Mouse (Mus musculus): ENCODE measurements at regions not wholly inside any gene's neighbourhood (a gene's known extent, or its start where the extent isn't known, plus 50 kb on each side); places are given as distances from the start of the nearest gene placed in this dataset.

DNA sequence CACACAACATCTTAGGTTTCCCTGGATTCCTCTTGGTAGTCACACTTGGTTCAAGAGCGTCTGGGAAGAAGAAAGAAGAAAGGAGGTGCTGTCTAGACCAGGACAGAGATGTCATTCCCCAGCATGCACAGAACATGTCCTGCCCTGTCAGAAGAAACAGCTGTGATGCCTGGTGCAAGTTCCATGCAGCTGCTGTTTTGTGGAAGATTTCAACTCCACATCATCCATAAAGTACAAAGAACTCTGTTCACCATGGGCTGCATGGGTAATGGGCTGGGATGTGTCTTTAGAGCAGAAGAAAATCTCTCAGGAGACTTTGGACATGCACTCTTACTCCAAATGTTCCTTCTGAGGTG, 262.8 kb downstream of the Gm11361 start:
- WGBS, result 38% methylated on average over 1 of the region's 1 CpGs
- H3K27ac ChIP-seq (replicated peaks; ENCODE audit: low read depth, low read length), result 0 out of 2 replicates have a peak overlapping the region, but pooled peaks have one; percentile 11
- H3K4me1 ChIP-seq (ENCODE audit: control insufficient read depth, insufficient read depth, low read length), result 0 out of 2 replicates have a peak, but pooled peaks cover 14% of the 10 kb centered on the region
- no peak overlapping the region for H3K4me3 ChIP-seq (ENCODE audit: low read depth, low read length)
- no peaks in the 10 kb centered on the region for H3K36me3 ChIP-seq (ENCODE audit: control insufficient read depth, insufficient read depth, low read length)
- no peaks in the 10 kb centered on the region for H3K27me3 ChIP-seq (replicated peaks; ENCODE audit: control insufficient read depth, insufficient read depth, low read length)
- H3K4me2 ChIP-seq (ENCODE audit: low read depth, low read length), result no peak overlapping the region
- DNase-seq (ENCODE audit: low spot score), result no peak
- no peak overlapping the region for H3K9ac ChIP-seq (ENCODE audit: low read depth, low read length)
- ATAC-seq (ENCODE audit: low read depth), result peak; percentile 39; the same call in 1 of the 2 replicates
- 0 out of 2 replicates have a peak, but pooled peaks cover 4% of the 10 kb centered on the region for H3K9me3 ChIP-seq (ENCODE audit: control insufficient read depth, low read length)

DNA sequence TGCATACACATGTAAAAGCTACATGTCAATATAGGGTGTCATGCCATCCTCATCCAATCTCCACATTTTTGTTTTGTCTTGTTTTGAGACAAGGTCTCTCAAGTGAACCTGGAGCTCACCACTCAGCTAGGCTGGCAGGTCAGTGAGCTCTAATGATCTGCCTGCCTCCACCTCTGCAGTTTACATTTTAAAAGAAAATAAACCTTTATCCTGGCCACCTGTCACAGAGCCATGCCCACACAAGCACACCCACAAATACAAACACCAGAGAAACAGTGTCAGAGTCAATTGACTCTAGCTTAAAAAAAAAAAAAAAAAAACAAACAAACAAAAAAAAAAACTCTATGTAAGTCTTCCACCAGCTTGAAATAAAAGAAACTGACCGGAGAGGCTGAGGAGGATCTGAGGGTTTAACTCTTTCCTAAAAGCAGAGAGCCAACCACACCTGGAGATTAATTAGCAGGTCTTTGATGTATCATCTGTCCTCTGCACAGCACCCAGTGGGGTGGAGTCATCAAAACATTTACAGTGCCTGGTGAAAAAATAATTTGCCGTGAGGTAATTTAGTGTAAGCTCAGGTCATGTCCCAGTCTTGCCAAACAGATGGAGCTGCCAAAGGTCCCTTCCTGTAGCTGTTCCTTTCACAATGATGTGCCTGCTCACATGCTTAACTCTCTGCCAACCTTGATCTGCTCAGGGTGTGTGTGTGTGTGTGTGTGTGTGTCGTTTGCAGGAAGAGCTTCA, 262.2 kb downstream of the Gm11361 start:
- Histone ChIP-seq H3K27me3 (replicated peaks; ENCODE audit: control insufficient read depth, insufficient read depth, low read length) (no peaks in the 10 kb centered on the region), H3K4me3 (ENCODE audit: low read depth, low read length) (no peak overlapping the region), H3K36me3 (ENCODE audit: control insufficient read depth, insufficient read depth, low read length) (no peaks in the 10 kb centered on the region), H3K4me2 (ENCODE audit: low read depth, low read length) (no peak overlapping the region), H3K9me3 (ENCODE audit: control insufficient read depth, low read length) (0 out of 2 replicates have a peak, but pooled peaks cover 4% of the 10 kb centered on the region), H3K27ac (replicated peaks; ENCODE audit: low read depth, low read length) (0 out of 2 replicates have a peak overlapping the region, but pooled peaks have one; percentile 11), H3K9ac (ENCODE audit: low read depth, low read length) (no peak overlapping the region), H3K4me1 (ENCODE audit: control insufficient read depth, insufficient read depth, low read length) (0 out of 2 replicates have a peak, but pooled peaks cover 14% of the 10 kb centered on the region)
- WGBS, result 28% methylated on average over 3 of the region's 3 CpGs
- DNase-seq (ENCODE audit: low spot score), result peak; percentile 55
- peak; percentile 33; the same call in 1 of the 2 replicates for ATAC-seq (ENCODE audit: low read depth)

DNA sequence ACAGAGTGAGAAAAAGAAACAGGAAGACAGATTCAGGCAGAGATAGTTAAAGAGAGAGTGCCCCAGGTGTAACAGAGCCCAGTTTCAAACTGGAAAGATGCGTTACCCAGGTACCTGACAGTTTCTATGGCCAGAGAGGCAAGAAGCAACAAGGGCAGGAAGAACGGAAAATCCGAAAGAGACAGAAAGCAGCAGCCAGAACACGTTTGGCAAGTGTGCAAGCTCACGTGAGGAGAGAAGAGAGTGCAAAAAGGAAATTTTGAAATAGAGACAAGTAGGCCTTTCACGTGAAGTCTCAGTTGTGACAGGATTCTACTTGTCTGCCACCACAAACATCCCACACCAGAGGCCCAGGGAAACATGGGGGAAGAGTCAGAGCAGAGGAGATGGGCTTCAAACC, 259.8 kb downstream of the Gm11361 start:
- DNase-seq (ENCODE audit: low spot score), result peak; percentile 67
- H3K4me2 ChIP-seq (ENCODE audit: low read depth, low read length), result no peak overlapping the region
- no peak overlapping the region for H3K9ac ChIP-seq (ENCODE audit: low read depth, low read length)
- no peaks in the 10 kb centered on the region for H3K36me3 ChIP-seq (ENCODE audit: control insufficient read depth, insufficient read depth, low read length)
- 61% methylated on average over 6 of the region's 6 CpGs for WGBS
- H3K27ac ChIP-seq (replicated peaks; ENCODE audit: low read depth, low read length), result peak overlapping the region; percentile 46; the same call in 1 of the 2 replicates
- H3K4me3 ChIP-seq (ENCODE audit: low read depth, low read length), result no peak overlapping the region
- ATAC-seq (ENCODE audit: low read depth), result no peak
- no peaks in the 10 kb centered on the region for H3K27me3 ChIP-seq (replicated peaks; ENCODE audit: control insufficient read depth, insufficient read depth, low read length)
- H3K9me3 ChIP-seq (ENCODE audit: control insufficient read depth, low read length), result 0 out of 2 replicates have a peak, but pooled peaks cover 4% of the 10 kb centered on the region
- peaks cover 10% of the 10 kb centered on the region; the same call in 1 of the 2 replicates for H3K4me1 ChIP-seq (ENCODE audit: control insufficient read depth, insufficient read depth, low read length)

DNA sequence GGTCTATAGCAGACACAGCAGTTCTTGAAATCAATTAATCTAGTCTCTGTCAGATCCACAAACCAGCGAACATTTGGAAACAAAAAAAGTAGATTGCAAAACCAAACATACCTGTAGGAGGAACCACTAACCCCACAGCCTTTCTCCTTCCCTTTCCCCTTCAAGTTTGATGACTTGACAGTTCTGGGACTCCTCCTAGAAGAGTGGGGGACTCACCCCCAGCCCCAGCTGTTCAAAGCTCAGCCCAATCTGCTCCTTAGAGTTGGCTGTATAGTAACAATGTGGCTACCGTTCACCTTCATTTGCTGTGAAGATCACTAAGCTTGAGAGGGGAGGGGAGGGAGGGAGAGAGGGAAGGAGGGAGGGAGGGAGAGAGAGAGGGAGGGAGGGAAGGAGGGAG, 259.3 kb downstream of the Gm11361 start:
- no peak overlapping the region for H3K9ac ChIP-seq (ENCODE audit: low read depth, low read length)
- 50% methylated on average over 2 of the region's 2 CpGs for WGBS
- no peak for ATAC-seq (ENCODE audit: low read depth)

DNA sequence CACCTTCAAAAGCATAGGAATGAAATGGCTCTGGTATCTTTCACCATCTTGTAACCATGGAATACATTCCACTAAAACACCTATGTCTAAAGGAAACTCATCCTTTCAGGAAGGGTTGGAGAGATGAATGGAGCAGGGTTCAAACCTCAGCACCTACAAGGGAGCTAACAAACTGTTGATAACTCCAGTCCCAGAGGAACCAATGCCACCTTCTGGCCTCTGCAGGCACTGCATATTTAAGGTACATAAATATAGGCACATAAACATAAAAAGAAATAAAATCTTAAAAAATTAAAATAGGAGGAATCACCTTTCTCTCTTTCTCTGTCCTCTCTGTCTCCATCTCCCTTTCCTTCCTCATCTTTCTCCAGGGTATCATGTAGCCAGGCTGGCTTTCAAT, 256.9 kb downstream of the Gm11361 start:
- peaks cover 3% of the 10 kb centered on the region; the same call in 1 of the 2 replicates for H3K4me1 ChIP-seq (ENCODE audit: control insufficient read depth, insufficient read depth, low read length)
- H3K27me3 ChIP-seq (replicated peaks; ENCODE audit: control insufficient read depth, insufficient read depth, low read length), result no peaks in the 10 kb centered on the region
- no peak overlapping the region for H3K27ac ChIP-seq (replicated peaks; ENCODE audit: low read depth, low read length)
- 0 out of 2 replicates have a peak, but pooled peaks cover 4% of the 10 kb centered on the region for H3K9me3 ChIP-seq (ENCODE audit: control insufficient read depth, low read length)
- no peak overlapping the region for H3K4me3 ChIP-seq (ENCODE audit: low read depth, low read length)
- H3K4me2 ChIP-seq (ENCODE audit: low read depth, low read length), result no peak overlapping the region
- H3K36me3 ChIP-seq (ENCODE audit: control insufficient read depth, insufficient read depth, low read length), result no peaks in the 10 kb centered on the region
- no peak for ATAC-seq (ENCODE audit: low read depth)
- DNase-seq (ENCODE audit: low spot score), result no peak
- H3K9ac ChIP-seq (ENCODE audit: low read depth, low read length), result no peak overlapping the region

More for the DNA sequence above, 259.3 kb downstream of the Gm11361 start:
- Histone ChIP-seq H3K9me3 (ENCODE audit: control insufficient read depth, low read length) (0 out of 2 replicates have a peak, but pooled peaks cover 4% of the 10 kb centered on the region), H3K27me3 (replicated peaks; ENCODE audit: control insufficient read depth, insufficient read depth, low read length) (no peaks in the 10 kb centered on the region), H3K4me1 (ENCODE audit: control insufficient read depth, insufficient read depth, low read length) (peaks cover 10% of the 10 kb centered on the region; the same call in 1 of the 2 replicates), H3K4me2 (ENCODE audit: low read depth, low read length) (no peak overlapping the region), H3K27ac (replicated peaks; ENCODE audit: low read depth, low read length) (no peak overlapping the region), H3K4me3 (ENCODE audit: low read depth, low read length) (no peak overlapping the region), H3K36me3 (ENCODE audit: control insufficient read depth, insufficient read depth, low read length) (no peaks in the 10 kb centered on the region)
- no peak for DNase-seq (ENCODE audit: low spot score)

DNA sequence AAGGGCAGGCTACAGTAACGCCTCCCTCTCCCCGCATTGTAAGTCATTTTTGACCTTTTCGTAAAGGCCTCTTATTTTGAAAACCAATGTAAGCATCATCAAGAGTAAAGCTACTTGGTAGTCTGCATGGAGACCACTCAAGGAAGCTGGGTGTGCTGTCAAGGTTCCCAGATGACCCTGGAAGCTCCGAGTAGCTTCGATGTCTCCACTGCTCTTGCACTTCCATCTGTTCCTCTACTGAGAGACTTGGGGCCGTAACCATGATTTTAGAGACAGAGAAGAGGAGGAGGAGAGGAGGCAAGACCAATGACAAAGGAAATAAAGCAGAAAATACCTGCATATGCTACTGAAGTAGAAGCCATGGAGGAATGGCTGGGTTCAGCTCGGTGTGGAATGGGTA, 256.0 kb downstream of the Gm11361 start:
- Histone ChIP-seq H3K27me3 (replicated peaks; ENCODE audit: control insufficient read depth, insufficient read depth, low read length) (no peaks in the 10 kb centered on the region), H3K4me3 (ENCODE audit: low read depth, low read length) (no peak overlapping the region), H3K4me1 (ENCODE audit: control insufficient read depth, insufficient read depth, low read length) (peaks cover 3% of the 10 kb centered on the region; the same call in 1 of the 2 replicates), H3K4me2 (ENCODE audit: low read depth, low read length) (no peak overlapping the region), H3K27ac (replicated peaks; ENCODE audit: low read depth, low read length) (no peak overlapping the region), H3K9ac (ENCODE audit: low read depth, low read length) (no peak overlapping the region), H3K36me3 (ENCODE audit: control insufficient read depth, insufficient read depth, low read length) (no peaks in the 10 kb centered on the region), H3K9me3 (ENCODE audit: control insufficient read depth, low read length) (0 out of 2 replicates have a peak, but pooled peaks cover 4% of the 10 kb centered on the region)
- ATAC-seq (ENCODE audit: low read depth) (no peak), DNase-seq (ENCODE audit: low spot score) (no peak)
- WGBS, result 89% methylated on average over 7 of the region's 7 CpGs

DNA sequence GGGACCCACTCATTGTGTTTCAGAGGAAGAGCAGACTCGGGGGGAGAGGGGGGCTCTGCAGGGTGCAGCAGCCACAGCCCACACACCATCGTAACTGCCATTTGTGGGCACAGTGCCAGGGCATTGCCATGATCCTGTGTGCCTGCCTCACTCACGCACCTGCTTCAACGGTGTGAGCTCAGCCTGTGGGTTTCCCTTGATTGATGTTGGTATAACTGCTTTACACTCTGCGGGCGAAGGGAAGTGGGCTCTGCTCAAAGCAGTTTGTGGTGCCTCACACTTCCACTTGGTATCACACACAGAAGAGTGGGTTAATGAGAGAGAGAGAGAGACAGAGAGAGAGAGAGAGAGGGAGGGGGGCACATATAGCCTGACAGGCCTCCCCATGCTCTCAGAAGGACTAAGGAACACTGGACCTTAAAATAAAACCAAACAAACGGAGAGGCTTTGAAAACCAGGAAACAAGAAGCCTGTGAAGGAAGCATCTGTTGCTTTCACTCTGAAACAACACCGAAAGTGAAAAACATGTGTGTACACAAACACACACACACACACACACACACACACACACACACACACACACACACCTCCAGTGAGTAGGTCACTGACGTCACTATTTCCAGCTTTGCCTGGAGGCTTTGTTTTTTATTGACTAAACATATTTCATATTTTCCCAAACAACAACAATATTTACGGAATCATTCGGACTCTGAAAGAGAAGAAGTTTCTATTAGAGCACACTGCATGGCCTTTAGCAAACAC, 255.4 kb downstream of the Gm11361 start:
- WGBS, result 66% methylated on average over 11 of the region's 11 CpGs
- Histone ChIP-seq H3K4me3 (ENCODE audit: low read depth, low read length) (no peak overlapping the region), H3K4me2 (ENCODE audit: low read depth, low read length) (no peak overlapping the region), H3K27ac (replicated peaks; ENCODE audit: low read depth, low read length) (no peak overlapping the region), H3K9me3 (ENCODE audit: control insufficient read depth, low read length) (0 out of 2 replicates have a peak, but pooled peaks cover 4% of the 10 kb centered on the region), H3K27me3 (replicated peaks; ENCODE audit: control insufficient read depth, insufficient read depth, low read length) (no peaks in the 10 kb centered on the region), H3K9ac (ENCODE audit: low read depth, low read length) (no peak overlapping the region), H3K4me1 (ENCODE audit: control insufficient read depth, insufficient read depth, low read length) (peaks cover 8% of the 10 kb centered on the region), H3K36me3 (ENCODE audit: control insufficient read depth, insufficient read depth, low read length) (no peaks in the 10 kb centered on the region)
- peak; percentile 50 for DNase-seq (ENCODE audit: low spot score)
- ATAC-seq (ENCODE audit: low read depth), result peak; percentile 71

DNA sequence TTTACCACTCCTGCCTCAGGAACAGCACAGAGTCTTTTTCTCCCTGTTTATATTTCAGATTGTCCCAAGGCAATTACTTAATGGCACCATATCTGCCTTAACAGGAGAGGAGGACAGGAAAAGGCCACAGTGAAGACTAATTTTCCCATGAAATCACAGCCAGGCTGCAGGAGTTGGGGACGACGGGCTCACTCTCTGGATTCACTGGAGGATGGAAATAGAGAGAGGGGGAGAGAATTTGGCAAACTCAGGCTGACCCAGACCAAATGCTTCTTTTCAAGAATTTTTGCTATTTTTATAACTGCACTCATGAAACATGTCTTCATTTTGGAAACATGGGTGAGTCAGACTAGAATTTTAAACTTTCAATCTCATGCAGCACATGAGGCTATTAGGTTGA, 250.9 kb downstream of the Gm11361 start:
- no peaks in the 10 kb centered on the region for H3K36me3 ChIP-seq (ENCODE audit: control insufficient read depth, insufficient read depth, low read length)
- no peaks in the 10 kb centered on the region for H3K9me3 ChIP-seq (ENCODE audit: control insufficient read depth, low read length)
- DNase-seq (ENCODE audit: low spot score), result no peak
- H3K4me3 ChIP-seq (ENCODE audit: low read depth, low read length), result no peak overlapping the region
- no peak overlapping the region for H3K4me2 ChIP-seq (ENCODE audit: low read depth, low read length)
- no peak overlapping the region for H3K9ac ChIP-seq (ENCODE audit: low read depth, low read length)
- peaks cover 10% of the 10 kb centered on the region for H3K4me1 ChIP-seq (ENCODE audit: control insufficient read depth, insufficient read depth, low read length)
- H3K27ac ChIP-seq (replicated peaks; ENCODE audit: low read depth, low read length), result peak overlapping the region; percentile 46; the same call in 1 of the 2 replicates
- H3K27me3 ChIP-seq (replicated peaks; ENCODE audit: control insufficient read depth, insufficient read depth, low read length), result no peaks in the 10 kb centered on the region
- ATAC-seq (ENCODE audit: low read depth), result no peak
- 15% methylated on average over 2 of the region's 2 CpGs for WGBS

All from embryonic facial prominence, embryonic 14.5 days (tissue).